Mouse (Mus musculus): ENCODE measurements around the gene Kif1bp. TPM values are rescaled to one million over a fixed set of nuclear protein-coding genes. Genes with fewer than 3 reads are reported as not detected.
A peak's percentile ranks its signal among the peaks of the same experiment; 100 is the strongest.

Kif1bp gene
- polyA plus RNA-seq, 1 experiment from 2014 or later, result 76.4 TPM

- H3K4me3 ChIP-seq, result no peak within 1 kb of the TSS
- H3K27me3 ChIP-seq (replicated peaks), result no peaks in the 10 kb centered on the region
- no peak for ATAC-seq (replicated peaks)
- no peak within 1 kb of the TSS for H3K27ac ChIP-seq
- no peaks in the 10 kb centered on the region for H3K9me3 ChIP-seq
- WGBS, result 83% methylated on average over 14 of the region's 14 CpGs
- no peak within 1 kb of the TSS for H3K4me2 ChIP-seq
- H3K4me1 ChIP-seq, result no peaks in the 10 kb centered on the region
- no peak within 1 kb of the TSS for H3K9ac ChIP-seq
- H3K36me3 ChIP-seq (replicated peaks), result no peaks in the 10 kb centered on the region
These were observed 50.9 kb downstream of the Kif1bp start, which contains the start of gene Srgn for GRCm38 (mm10) chr10:62527351-62527750. Gene Srgn (minus strand): TSS chr10:62527451.

- H3K9me3 ChIP-seq, result no peaks in the 10 kb centered on the region
- no peak for ATAC-seq (replicated peaks)
- H3K27ac ChIP-seq, result no peak overlapping the region
- H3K4me3 ChIP-seq, result no peak overlapping the region
- 77% methylated on average over 7 of the region's 7 CpGs for WGBS
- no peaks in the 10 kb centered on the region for H3K4me1 ChIP-seq
- no peaks in the 10 kb centered on the region for H3K36me3 ChIP-seq (replicated peaks)
- H3K4me2 ChIP-seq, result no peak overlapping the region
- no peaks in the 10 kb centered on the region for H3K27me3 ChIP-seq (replicated peaks)
- H3K9ac ChIP-seq, result no peak overlapping the region
These were observed 55.8 kb downstream of the Kif1bp start for GRCm38 (mm10) chr10:62522346-62522950.

- no peaks in the 10 kb centered on the region for H3K27me3 ChIP-seq (replicated peaks)
- ATAC-seq (replicated peaks), result no peak
- no peak overlapping the region for H3K4me3 ChIP-seq
- H3K9ac ChIP-seq, result no peak overlapping the region
- H3K27ac ChIP-seq, result no peak overlapping the region
- no peaks in the 10 kb centered on the region for H3K4me1 ChIP-seq
- no peak overlapping the region for H3K4me2 ChIP-seq
- H3K9me3 ChIP-seq, result no peaks in the 10 kb centered on the region
- no peaks in the 10 kb centered on the region for H3K36me3 ChIP-seq (replicated peaks)
- WGBS, result 82% methylated on average over 4 of the region's 4 CpGs
These were observed 56.5 kb downstream of the Kif1bp start for GRCm38 (mm10) chr10:62521763-62522162.

GRCm38 (mm10) chr10:62520911-62521310 lies 57.3 kb downstream of the Kif1bp start:
- 80% methylated on average over 2 of the region's 2 CpGs for WGBS
- no peaks in the 10 kb centered on the region for H3K27me3 ChIP-seq (replicated peaks)
- H3K27ac ChIP-seq, result no peak overlapping the region
- no peak for ATAC-seq (replicated peaks)
- H3K4me1 ChIP-seq, result no peaks in the 10 kb centered on the region
- no peaks in the 10 kb centered on the region for H3K9me3 ChIP-seq
- H3K4me3 ChIP-seq, result no peak overlapping the region
- H3K36me3 ChIP-seq (replicated peaks), result no peaks in the 10 kb centered on the region
- no peak overlapping the region for H3K4me2 ChIP-seq
- H3K9ac ChIP-seq, result no peak overlapping the region

DNA sequence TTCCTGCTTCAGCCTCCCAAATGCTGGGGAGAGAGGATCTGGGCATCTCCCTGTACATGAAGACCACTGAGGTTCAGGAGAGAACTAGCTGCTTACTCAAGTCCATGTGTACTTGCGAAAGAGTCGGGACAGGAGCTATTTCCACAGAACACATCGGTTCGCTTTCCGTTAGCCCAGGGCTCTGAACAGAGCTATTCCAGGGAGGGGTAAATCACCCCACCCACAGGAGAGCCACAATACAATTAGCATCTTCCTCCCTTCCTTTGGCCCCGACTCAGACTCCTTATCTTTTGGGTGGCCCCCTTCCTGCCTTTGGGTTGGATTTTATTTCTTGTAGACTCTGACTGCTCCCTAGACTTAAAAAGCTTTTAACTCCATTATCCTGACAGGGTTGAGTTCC lies 60.7 kb downstream of the Kif1bp start:
- H3K4me3 ChIP-seq, result no peak overlapping the region
- ATAC-seq (replicated peaks), result no peak

DNA sequence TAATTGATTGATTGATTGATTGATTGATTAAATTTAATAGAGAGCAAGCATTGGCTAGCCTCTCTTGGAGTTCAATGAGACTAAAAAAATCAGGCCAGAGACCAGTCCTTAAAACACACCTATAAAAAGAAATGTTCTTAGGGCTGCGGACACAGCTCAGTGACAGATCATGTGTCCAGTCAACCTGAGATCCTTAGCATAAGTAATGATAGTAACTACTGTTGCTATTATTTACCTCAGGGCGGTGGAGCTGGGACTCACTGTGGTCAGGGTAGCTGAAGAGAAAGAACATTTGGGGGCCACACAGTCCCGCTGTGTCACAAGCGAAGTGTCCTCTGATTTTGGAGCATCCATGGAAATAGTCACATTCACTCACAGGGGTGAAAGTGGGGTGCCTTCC lies 65.4 kb downstream of the Kif1bp start:
- H3K27me3 ChIP-seq (replicated peaks), result 0 out of 2 replicates have a peak, but pooled peaks cover 2% of the 10 kb centered on the region
- WGBS, result 90% methylated on average over 4 of the region's 4 CpGs
- no peak overlapping the region for H3K27ac ChIP-seq
- no peak overlapping the region for H3K9ac ChIP-seq
- no peak overlapping the region for H3K4me3 ChIP-seq
- H3K36me3 ChIP-seq (replicated peaks), result no peaks in the 10 kb centered on the region
- no peak for ATAC-seq (replicated peaks)
- no peak overlapping the region for H3K4me2 ChIP-seq
- H3K4me1 ChIP-seq, result no peaks in the 10 kb centered on the region
- H3K9me3 ChIP-seq, result no peaks in the 10 kb centered on the region

More for the DNA sequence above, 60.7 kb downstream of the Kif1bp start:
- Histone ChIP-seq H3K36me3 (replicated peaks) (no peaks in the 10 kb centered on the region), H3K9ac (no peak overlapping the region), H3K4me2 (no peak overlapping the region), H3K27ac (no peak overlapping the region), H3K27me3 (replicated peaks) (no peaks in the 10 kb centered on the region), H3K4me1 (no peaks in the 10 kb centered on the region), H3K9me3 (no peaks in the 10 kb centered on the region)
- WGBS, result 87% methylated on average over 6 of the region's 6 CpGs

GRCm38 (mm10) chr10:62511528-62511927 lies 66.7 kb downstream of the Kif1bp start:
- H3K27ac ChIP-seq, result no peak overlapping the region
- no peaks in the 10 kb centered on the region for H3K36me3 ChIP-seq (replicated peaks)
- no peak overlapping the region for H3K9ac ChIP-seq
- WGBS, result 86% methylated on average over 6 of the region's 6 CpGs
- H3K4me3 ChIP-seq, result no peak overlapping the region
- no peaks in the 10 kb centered on the region for H3K4me1 ChIP-seq
- no peaks in the 10 kb centered on the region for H3K9me3 ChIP-seq
- no peak for ATAC-seq (replicated peaks)
- no peak overlapping the region for H3K4me2 ChIP-seq
- H3K27me3 ChIP-seq (replicated peaks), result 0 out of 2 replicates have a peak, but pooled peaks cover 8% of the 10 kb centered on the region

DNA sequence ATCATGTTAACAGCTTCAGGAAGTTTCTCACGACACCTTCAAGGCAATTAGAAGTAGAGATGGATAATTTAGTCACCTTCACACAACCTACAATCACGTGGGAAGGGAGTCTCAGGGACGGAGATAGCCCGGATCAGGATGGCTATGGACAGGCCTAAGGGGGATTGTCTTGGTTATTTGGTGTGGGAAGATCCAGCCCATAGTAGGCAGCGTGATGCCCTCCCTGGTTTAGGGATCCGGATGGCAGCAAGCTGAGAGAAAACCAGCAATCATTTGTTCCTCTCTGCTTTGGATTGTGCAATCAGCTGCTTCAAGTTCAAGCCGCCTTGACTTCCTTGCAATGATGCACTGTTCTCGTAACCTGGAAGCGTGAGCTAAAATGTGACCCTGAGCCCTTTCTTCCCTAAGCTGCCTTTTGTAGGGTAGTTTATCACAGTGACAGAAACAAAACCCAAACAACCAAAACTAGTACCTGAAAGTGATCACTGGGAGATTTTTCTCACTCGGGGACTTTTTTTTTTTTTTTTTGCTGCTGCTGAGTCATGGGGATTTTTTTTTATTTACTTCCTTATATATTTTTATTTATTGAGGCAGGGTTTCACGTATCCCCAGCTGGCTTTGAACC lies 69.1 kb downstream of the Kif1bp start:
- no peak overlapping the region for H3K4me2 ChIP-seq
- no peak overlapping the region for H3K4me3 ChIP-seq
- H3K27ac ChIP-seq, result no peak overlapping the region
- no peak overlapping the region for H3K9ac ChIP-seq
- H3K4me1 ChIP-seq, result no peaks in the 10 kb centered on the region
- no peaks in the 10 kb centered on the region for H3K36me3 ChIP-seq (replicated peaks)
- no peaks in the 10 kb centered on the region for H3K9me3 ChIP-seq
- 69% methylated on average over 11 of the region's 11 CpGs for WGBS
- ATAC-seq (replicated peaks), result no peak
- 0 out of 2 replicates have a peak, but pooled peaks cover 8% of the 10 kb centered on the region for H3K27me3 ChIP-seq (replicated peaks)

DNA sequence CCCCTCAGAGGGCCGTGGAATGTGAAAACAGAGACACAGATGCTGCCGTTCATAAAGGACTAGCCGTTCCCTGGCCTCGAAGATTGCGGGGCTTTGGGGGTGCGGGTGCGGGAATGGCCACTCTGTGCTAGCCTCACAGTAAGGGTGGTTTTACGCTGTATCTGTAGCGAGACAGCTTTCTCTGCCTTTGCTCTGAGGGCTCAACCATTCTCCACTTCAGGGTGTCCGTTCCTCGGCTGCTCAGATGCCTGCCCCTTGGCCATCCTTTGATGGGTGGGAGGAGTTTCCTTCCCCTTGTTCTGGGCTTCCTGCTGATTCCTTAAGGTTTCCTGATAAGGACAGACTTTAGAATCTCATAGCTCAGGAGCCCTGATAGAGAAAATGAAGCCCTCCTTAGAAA lies 69.8 kb downstream of the Kif1bp start:
- 0 out of 2 replicates have a peak, but pooled peaks cover 8% of the 10 kb centered on the region for H3K27me3 ChIP-seq (replicated peaks)
- H3K36me3 ChIP-seq (replicated peaks), result no peaks in the 10 kb centered on the region
- peak overlapping the region; percentile 48 for H3K4me2 ChIP-seq
- no peak overlapping the region for H3K9ac ChIP-seq
- no peak for ATAC-seq (replicated peaks)
- peak overlapping the region; percentile 24 for H3K4me3 ChIP-seq
- no peaks in the 10 kb centered on the region for H3K4me1 ChIP-seq
- no peak overlapping the region for H3K27ac ChIP-seq
- WGBS, result 8% methylated on average over 11 of the region's 11 CpGs
- H3K9me3 ChIP-seq, result no peaks in the 10 kb centered on the region

DNA sequence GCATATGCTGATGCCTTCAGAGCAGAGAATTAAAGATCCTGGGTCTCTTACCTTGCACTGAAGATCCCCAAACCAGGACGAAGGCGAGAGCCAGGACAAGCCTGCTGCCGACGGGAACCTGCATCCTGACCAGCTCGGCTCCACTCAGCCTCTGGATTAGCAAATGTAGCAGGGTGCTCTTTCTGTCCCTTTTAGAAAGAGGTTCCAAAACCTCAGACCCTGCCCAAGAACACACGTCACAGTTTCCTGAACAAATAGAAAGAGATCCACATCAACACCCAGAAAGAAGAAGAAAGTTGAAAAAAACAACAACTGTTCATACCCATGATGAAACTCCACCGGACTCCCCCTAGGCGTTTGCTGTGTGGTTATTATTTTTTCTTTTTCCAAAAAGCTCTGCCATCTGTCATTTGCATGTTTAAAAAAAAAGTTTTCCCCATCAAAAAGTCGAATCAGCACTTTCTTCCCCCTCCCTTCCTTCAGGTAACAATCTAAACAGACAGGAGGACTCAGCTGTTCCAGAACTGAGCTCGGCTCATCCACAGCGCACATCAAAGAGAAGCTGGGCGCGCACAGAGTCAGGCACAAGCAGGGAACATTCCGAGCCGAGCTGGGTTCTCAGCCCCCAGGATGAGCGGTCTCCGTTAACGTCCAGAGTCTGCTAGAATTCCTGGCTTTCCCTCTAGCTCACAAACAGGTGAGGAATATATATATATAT lies 70.5 kb downstream of the Kif1bp start:
- no peak for ATAC-seq (replicated peaks)
- 15% methylated on average over 18 of the region's 18 CpGs for WGBS

GRCm38 (mm10) chr10:62507071-62507470 lies 71.2 kb downstream of the Kif1bp start:
- no peak overlapping the region for H3K27ac ChIP-seq
- 0 out of 2 replicates have a peak, but pooled peaks cover 8% of the 10 kb centered on the region for H3K27me3 ChIP-seq (replicated peaks)
- 91% methylated on average over 4 of the region's 4 CpGs for WGBS
- H3K9me3 ChIP-seq, result no peaks in the 10 kb centered on the region
- H3K36me3 ChIP-seq (replicated peaks), result no peaks in the 10 kb centered on the region
- no peak for ATAC-seq (replicated peaks)
- no peak overlapping the region for H3K9ac ChIP-seq
- H3K4me2 ChIP-seq, result no peak overlapping the region
- no peaks in the 10 kb centered on the region for H3K4me1 ChIP-seq
- H3K4me3 ChIP-seq, result no peak overlapping the region

More for the DNA sequence above, 70.5 kb downstream of the Kif1bp start:
- H3K27ac ChIP-seq, result no peak overlapping the region
- no peaks in the 10 kb centered on the region for H3K36me3 ChIP-seq (replicated peaks)
- H3K4me2 ChIP-seq, result peak overlapping the region; percentile 48
- H3K4me3 ChIP-seq, result peak overlapping the region; percentile 24
- H3K27me3 ChIP-seq (replicated peaks), result 0 out of 2 replicates have a peak, but pooled peaks cover 8% of the 10 kb centered on the region
- H3K9me3 ChIP-seq, result no peaks in the 10 kb centered on the region
- no peaks in the 10 kb centered on the region for H3K4me1 ChIP-seq
- H3K9ac ChIP-seq, result no peak overlapping the region

- no peak overlapping the region for H3K4me2 ChIP-seq
- H3K27ac ChIP-seq, result no peak overlapping the region
- 0 out of 2 replicates have a peak, but pooled peaks cover 8% of the 10 kb centered on the region for H3K27me3 ChIP-seq (replicated peaks)
- no peak for ATAC-seq (replicated peaks)
- H3K9me3 ChIP-seq, result no peaks in the 10 kb centered on the region
- no peaks in the 10 kb centered on the region for H3K36me3 ChIP-seq (replicated peaks)
- no peak overlapping the region for H3K9ac ChIP-seq
- whole genome bisulfite sequencing, result 84% methylated on average over 17 of the region's 17 CpGs
- no peak overlapping the region for H3K4me3 ChIP-seq
- no peaks in the 10 kb centered on the region for H3K4me1 ChIP-seq
These were observed 72.2 kb downstream of the Kif1bp start for GRCm38 (mm10) chr10:62506019-62506556.

Measured in midbrain, embryonic 15.5 days (tissue).